Mouse (Mus musculus): Measurements from ENCODE around the gene Polg2. TPM values are rescaled to one million over a fixed set of nuclear protein-coding genes. Genes with fewer than 3 reads are reported as not detected.
"Not testable (repeated sequence)": the region's sequence is repeated elsewhere in the genome, so short reads cannot be mapped to it uniquely, and the experiment has no call there.

The Polg2 gene
- total RNA-seq, 2 experiments from 2014 or later = 3.1 to 3.2 TPM

- intact Hi-C loops (cut with DNase I) = no loop called here
- no peak for DNase-seq
These were observed 49.7 kb downstream of the Polg2 start for GRCm38 (mm10) chr11:106729656-106730055.

- intact Hi-C loops (cut with DNase I) = no loop called here
- no peak for DNase-seq
These were observed 50.7 kb downstream of the Polg2 start for GRCm38 (mm10) chr11:106728402-106729366.

- no peak for DNase-seq
- intact Hi-C loops (cut with DNase I) = no loop called here
These were observed 51.4 kb downstream of the Polg2 start for GRCm38 (mm10) chr11:106727967-106728366.

GRCm38 (mm10) chr11:106724916-106725235 is 54.5 kb downstream of the Polg2 start:
- intact Hi-C loops (cut with DNase I) = not testable (repeated sequence)

GRCm38 (mm10) chr11:106724176-106724915 is 55.0 kb downstream of the Polg2 start:
- no peak for DNase-seq
- intact Hi-C loops (cut with DNase I) = no loop called here

More at GRCm38 (mm10) chr11:106724916-106725235, 54.5 kb downstream of the Polg2 start:
- not testable (repeated sequence) for DNase-seq

- DNase-seq = no peak
- intact Hi-C loops (cut with DNase I) = no loop called here
These were observed 55.7 kb downstream of the Polg2 start for GRCm38 (mm10) chr11:106723611-106724125.

GRCm38 (mm10) chr11:106722831-106723361 is 56.4 kb downstream of the Polg2 start:
- DNase-seq = peak in 1 of 2 experiments; percentile 33
- intact Hi-C loops (cut with DNase I) = no loop called here

- no peak for DNase-seq
- intact Hi-C loops (cut with DNase I) = no loop called here
These were observed 59.0 kb downstream of the Polg2 start for GRCm38 (mm10) chr11:106720379-106720778.

Small RNA genes within 50 kb of the gene (microRNA-seq; reads per million reads assigned to microRNA genes)
- gene Gm25994 = 0 reads per million in 2 experiments
- 3.2 to 4.5 reads per million in 2 experiments for gene Mir3064

Other genes with a start within 250 kb of the Polg2 start
- 10 to 100 TPM; 45.7 to 46.2 TPM for gene Tex2, start 166.1 kb downstream of the Polg2 start, total RNA-seq (2021)
- gene Pecam1, start 28.9 kb downstream of the Polg2 start, total RNA-seq (2021) = 10 to 100 TPM; 33.7 to 36.2 TPM
- gene Milr1, start 28.3 kb downstream of the Polg2 start, total RNA-seq (2021) = under 1 TPM; 0.22 to 0.28 TPM
- gene Ddx5, start 9.6 kb upstream of the Polg2 start, total RNA-seq (2021) = 100 to 1,000 TPM; 185 to 233 TPM
- gene Cep95, start 9.7 kb upstream of the Polg2 start, total RNA-seq (2021) = 1 to 10 TPM; 3.1 to 3.9 TPM
- 10 to 100 TPM; 22.2 to 22.8 TPM for gene Smurf2, start 141.2 kb upstream of the Polg2 start, total RNA-seq (2021)
- 10 to 100 TPM; 14.4 to 16.7 TPM for gene Kpna2, start 220.0 kb upstream of the Polg2 start, total RNA-seq (2021)
- 1 to 10 TPM in 1 of 2 experiments, under 1 TPM in 1; 0.64 to 1.3 TPM for gene 1810010H24Rik, start 246.1 kb upstream of the Polg2 start, total RNA-seq (2021)

All from gastrocnemius, postnatal 36 days (tissue).